Mouse (Mus musculus) T-helper 1 cell (primary cell): Measurements from ENCODE around the gene Vangl1.

Experiments
- in situ Hi-C: fragments of 300-600 bp; cut with MboI, MseI; formaldehyde crosslinking; loops from one replicate; pipeline ENCODE4 v1.15.1; 2025; ENCODE audit warnings: high pct_unique_total_duplicates

The Vangl1 gene

DNA sequence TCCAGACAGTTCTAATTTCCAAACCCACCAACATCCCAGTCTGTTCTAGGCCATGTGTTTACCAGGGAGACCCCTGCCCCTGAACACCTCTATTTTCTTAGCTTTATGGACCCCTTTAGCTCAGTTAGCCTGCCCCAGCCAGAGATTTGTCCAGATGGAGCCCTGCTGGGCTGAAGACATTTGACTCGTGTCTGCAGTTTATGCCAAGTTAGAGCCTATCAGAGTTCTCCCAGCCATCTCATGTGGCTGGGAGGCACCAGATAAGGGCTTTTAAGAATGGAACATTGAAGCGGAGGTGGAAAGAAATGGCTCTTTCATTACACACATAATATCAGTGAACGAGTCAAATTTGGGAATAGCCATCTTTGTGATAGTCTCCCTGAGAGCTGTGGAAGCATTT, 61.0 kb downstream of the Vangl1 start:
- in situ Hi-C loops: no loop called here

DNA sequence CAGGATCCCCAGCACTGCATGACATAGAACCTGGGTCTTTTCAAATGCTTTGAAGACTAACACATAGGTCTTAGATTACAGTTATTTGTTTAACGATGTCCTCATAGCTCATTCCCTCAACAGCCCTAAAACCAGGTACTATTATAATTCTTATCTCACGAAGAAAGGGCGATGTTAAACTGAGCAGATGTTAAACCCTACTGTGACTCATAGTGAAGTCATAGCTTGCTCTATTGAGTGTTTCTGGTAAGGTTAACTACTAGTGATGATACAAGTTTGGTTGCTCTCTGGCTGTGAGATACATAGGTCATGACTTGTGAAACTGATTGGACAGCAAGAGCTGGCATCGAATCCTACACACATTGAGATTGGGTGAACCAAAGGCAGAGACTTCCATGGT, 61.5 kb downstream of the Vangl1 start:
- in situ Hi-C loops: no loop called here

DNA sequence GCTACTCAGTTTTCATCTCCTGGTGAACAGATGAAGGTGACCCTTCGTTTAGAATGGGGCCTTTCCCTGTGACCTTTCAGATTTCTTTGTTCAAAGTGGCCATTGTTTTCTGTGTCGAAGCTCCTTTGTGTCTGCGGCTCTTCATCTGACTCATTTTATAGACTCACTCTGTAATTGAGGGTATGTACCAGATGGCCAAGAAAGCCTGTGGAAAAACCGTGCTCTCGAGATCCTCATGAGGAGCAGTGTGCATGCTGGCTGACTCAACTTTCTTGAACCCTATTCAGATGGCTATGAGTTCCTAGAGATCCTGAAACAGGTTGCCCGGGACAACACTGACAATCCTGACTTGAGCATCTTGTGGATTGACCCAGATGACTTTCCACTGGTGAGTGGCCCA, 62.6 kb downstream of the Vangl1 start:
- in situ Hi-C loops: no loop called here

DNA sequence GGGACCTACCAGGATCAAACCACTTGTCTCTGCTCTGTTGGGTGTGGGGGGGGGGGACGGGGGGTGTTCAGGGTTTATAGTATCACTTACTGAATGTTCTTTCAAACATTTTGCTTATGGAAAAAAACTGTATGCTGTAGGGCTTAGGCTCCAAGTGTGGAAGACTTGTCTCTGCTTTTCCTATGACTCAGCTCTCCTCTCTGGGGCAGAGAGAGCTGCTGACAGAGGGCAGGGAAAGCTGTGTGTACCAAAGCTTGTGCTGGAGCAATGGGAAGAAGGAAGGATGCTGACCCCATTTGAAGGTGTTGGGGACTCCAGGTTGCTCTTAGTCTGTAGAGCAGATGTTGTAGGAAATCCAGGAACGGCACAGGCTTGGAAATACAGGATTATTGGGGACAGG, 63.0 kb downstream of the Vangl1 start:
- in situ Hi-C loops: no loop called here

DNA sequence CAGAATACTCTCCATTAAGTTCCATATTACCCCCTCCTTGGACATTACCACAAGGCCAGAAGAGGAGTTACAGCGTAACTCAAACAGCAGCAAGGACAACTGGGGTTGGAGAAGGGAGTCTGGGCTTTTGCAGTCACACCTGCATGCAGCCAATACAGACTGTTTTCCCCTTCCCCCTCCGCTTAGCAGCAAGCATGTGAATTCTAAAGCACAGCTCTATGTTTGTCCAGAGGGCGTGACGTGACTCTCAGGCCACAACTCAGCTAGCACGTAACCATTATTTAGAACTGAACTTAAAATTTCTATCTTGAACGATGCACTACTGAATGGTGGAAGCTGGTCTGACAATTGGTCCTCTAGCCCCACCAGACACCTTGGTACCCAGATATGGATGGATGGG, 63.9 kb downstream of the Vangl1 start:
- in situ Hi-C loops: no loop called here

DNA sequence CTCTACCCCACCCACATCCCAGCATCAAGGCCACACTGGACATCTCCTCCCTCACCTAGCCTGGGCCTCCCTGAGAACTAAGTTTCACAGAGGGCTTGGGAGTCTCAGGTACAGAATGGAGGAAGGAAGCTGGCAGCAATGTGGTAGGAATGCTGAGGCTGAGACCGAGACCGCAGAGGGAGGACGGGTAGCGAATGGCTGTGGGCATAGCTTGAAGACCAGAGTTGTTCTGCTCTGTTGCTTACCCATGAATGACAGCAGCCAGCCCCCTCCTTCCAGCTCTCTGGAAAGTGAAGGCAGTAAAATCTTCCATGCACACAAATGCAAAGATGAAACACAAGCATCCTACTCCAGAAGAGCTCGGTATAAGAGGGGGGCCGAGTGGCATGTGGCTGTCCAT, 65.6 kb downstream of the Vangl1 start:
- in situ Hi-C loops: no loop called here

DNA sequence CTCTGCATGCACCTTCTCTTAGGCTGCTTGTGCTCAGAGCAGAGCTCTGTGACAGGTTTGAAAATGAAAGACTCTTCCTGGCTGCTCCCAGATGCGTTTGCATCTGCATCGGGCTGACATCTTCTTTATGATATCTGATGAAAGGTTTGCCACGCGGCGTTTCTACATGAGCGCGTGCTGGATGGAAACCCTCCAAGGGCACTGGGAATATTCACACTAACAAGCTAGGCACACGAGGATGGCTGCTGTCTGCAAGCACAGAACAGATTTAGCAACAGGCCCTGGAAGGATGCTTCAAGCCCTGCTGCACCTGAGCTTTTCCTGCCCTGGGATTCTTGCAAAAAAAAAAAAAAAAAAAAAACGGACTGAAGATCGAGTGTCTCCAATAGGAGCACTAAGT, 67.3 kb downstream of the Vangl1 start:
- in situ Hi-C loops: no loop called here

DNA sequence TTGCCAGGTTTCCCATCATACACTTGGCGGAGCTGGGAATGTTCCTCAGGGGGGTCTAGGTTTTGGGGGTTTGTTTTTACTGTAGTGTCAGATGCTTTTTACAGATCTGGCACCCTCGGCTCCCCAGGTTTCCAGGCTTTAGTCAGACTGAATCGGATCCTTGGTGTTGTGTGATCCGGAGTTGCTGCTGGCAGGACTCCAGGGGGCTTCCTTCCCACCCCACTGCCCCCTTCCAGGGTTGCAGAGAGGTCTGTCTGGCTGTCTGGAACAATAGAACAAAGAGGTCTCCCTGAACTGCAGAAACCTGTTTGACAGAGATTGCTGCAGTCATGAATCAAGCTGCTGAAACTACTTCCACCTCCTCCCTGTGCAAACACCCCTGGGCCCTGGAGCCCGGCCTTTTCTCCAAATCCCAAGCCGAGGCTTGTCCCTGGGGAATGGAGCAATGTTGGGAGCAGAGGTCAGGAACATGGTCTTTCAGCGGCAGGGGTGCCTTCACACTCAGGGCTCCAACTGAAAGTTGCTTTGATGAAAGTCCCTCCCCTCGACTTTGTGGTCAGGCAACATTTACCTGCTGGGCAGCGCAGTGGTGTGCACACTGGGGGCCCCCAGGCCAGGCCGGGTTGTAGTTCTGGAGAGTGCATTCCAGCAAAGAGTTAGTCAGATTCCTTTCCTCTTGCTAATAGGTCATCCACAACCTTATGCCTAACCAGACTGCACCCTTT, 68.9 kb downstream of the Vangl1 start:
- in situ Hi-C loops: no loop called here

DNA sequence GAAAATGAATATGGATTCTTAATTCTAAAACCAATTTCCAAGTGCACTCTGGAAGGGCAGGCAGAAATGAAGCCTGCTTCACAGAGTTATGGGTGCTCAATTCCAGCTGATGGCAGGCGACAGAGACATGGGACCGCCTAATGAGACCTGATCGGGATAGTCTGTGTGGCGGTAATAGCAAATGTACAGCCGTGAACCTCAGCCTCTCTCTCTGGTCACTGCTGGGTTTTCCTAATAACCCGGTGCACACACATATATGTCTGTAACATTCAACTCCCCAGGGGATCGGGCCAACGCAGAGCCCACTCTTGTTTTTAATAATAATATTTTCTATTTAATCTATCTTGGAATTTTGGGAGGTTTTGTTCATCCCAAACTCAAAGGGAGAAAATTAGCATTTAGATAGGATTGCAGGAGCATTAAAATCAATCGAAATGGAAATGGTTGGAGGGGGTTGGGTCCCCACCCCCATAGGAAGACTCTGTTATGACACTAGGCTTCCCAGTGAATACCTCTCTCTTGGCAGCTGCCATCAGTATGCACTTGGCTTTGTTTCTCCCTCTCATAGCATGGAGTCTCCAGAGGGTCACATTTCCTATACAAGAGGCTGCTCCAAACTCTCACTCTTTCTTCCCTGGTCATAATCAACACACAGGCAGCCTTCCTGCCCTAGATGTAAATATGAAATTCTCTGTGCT, 72.7 kb downstream of the Vangl1 start:
- in situ Hi-C loops: no loop called here

DNA sequence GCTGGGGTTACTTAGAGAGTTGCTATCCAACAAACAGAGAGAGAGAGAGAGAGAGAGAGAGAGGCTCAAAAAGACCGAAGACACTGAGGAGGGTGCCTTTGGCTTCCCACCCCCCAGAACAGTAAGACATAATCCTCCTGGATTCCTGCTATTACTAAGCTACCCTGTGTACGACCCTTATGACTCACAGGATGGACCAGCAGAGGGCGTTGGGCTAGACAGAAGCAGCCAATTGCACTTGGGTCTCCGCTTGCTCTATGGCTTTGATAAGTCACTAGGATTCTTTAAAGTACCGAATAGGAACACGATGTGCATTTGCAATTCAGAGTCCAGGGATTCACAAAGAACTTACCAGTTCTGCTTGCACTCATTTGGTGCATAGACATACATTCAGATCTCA, 74.0 kb downstream of the Vangl1 start:
- in situ Hi-C loops: no loop called here

DNA sequence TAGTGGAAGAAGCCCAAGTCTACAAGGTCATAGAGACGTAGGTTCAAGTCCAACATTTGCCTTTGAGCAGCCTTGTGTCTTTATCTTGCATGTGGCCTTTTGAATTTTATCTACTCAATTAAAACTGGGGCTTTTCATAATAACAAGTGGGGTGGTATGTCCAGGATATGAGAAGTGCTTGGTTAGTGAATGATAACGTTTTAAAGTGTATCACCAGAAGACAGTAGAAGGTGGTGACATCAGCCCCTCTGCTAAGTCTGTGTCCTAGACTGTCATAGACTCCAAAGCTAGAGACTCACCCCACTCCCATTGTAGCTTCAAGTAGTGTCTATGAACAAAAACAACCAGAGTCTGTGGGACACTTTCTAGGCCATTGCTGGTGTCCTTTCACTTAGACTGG, 76.3 kb downstream of the Vangl1 start:
- in situ Hi-C loops: no loop called here

DNA sequence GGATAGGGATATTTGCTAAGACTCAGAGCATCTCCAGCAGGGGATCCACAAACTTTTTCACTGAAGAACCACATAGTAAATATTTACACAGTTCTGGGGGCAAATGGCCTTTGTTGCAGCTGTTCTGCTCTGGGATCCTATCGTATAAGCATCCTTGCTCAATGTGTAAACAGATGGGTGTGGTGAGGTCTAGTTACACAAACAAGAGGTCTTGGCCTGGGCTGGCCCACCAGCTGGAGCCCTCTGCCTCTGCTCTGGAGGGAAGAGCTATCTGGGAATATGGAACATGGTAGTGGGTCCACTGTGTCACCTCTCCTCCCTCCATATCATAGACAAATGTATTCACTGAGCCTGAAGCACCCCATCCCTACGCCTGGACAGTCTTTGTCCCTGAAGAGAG, 77.4 kb downstream of the Vangl1 start:
- in situ Hi-C loops: no loop called here

DNA sequence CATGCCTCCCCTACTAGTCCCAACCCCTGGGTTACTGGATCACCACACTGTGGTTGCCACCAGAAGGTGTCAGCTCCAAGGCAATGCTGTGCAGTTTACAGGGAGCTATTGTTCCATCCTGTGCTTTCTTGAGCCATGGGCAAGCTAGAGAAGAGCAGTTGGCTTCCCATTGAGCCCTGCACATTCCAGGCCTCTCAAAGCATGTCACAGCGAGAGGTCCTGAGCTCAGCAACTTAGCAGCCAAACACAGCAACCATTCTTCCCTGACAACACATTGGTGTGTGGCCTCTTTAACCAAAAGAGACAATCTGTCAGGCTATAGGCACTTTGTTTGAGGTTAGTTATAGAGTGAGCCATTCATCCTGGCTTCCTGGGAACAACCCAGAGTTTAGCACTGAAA, 78.9 kb downstream of the Vangl1 start:
- in situ Hi-C loops: no loop called here

DNA sequence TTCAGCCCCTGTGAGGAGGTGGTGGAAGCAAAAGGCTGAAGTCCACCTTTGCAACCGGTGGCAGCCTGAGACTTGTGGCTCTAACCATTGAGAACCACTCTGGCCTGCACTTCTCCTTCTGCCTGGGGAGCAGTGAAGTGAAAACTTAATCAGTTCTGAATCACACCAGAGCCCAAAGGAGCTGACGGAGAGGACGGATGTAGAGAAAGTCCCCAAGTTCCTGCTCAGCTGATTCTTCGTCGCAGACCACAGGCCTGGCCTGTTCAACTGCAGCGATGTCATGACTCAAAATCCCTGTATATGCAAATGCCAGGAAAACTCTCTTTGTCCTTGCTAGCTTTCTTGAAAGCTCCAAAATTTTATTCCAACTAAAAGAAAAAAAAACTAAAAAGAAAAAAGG, 80.8 kb downstream of the Vangl1 start:
- in situ Hi-C loops: no loop called here

DNA sequence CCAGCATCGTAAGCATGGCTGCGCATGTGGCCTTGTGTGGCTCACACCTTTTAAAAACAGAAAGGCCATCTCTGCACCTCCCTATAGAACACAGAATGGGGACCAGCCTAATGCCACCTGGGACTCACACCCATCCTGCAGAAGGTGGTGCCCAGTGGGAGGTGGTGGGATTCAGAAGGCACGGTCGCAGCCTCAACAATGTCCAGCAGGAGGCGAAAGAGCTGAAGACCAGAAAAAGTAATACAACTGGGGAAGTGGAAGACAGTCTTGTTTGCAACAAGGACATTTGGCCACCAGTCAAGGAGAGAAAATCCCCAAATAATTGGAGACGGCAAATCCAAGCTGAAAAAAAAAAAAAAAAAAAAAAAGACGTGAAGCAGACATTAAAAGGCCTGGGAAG, 82.4 kb downstream of the Vangl1 start:
- in situ Hi-C loops: no loop called here

DNA sequence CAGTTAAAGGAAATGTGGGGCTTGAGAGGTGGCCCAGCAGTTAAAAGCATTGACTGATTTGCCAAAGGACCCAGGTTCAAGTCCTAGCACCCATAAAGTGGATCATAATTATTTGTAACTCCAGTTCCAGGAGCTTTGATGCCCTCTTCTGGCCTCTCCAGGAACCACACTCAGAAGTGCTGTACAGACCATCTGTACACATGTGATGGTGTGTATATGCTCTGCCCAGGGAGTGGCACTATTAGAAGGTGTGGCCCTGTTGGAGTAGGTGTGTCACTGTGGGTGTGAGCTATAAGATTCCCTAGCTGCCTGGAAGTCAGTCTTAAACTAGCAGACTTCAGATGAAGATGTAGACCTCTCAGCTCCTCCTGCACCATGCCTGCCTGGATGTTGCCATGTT, 83.5 kb downstream of the Vangl1 start:
- in situ Hi-C loops: no loop called here

DNA sequence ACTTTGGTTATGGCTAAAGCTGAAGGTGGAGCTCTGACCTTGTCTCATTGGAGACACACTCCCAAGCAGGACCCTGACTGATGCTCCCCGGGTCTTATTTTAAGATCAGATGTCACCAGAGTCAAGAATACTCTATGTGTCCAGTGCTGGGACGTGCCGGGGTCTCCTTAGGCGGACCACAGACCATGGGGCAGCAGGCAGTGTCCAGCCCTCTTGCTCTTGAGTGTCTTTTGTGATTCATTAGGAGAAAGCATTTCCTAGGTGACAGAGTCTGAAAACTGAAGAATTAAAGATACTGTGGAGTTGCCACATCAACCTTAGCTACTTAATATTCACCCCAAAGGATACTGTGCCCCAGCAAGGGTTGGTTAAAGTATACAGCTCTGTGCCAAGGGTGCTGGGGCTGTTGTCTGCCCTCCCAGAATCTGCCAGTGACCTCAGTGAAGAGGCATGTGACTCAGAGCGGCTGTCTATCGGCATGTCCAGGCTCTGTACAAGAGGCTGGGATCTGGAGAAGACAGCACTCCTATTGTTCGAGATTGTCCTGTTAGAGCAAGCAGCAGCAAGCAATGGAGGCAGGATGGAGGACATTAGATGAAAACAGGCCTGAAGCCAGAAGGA, 92.4 kb downstream of the Vangl1 start:
- in situ Hi-C loops: no loop called here

DNA sequence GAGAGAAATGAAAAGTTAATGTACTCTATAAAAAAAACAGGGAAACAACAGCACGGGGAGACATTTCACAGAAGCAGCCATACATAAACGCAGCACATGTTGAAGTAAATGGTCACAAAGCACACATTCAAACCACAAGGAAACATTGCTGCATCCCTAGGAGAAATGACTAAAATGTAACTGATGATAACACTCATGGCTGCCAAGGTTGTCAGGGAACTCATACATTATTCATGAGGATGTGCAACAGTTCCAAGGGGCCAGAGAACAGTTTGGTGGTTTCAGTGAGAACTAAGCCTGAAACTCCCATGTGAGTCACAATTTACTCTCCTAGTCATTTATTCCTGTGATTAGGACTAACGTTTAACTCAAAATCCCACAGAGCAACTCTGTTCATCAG, 96.3 kb downstream of the Vangl1 start:
- in situ Hi-C loops: no loop called here

DNA sequence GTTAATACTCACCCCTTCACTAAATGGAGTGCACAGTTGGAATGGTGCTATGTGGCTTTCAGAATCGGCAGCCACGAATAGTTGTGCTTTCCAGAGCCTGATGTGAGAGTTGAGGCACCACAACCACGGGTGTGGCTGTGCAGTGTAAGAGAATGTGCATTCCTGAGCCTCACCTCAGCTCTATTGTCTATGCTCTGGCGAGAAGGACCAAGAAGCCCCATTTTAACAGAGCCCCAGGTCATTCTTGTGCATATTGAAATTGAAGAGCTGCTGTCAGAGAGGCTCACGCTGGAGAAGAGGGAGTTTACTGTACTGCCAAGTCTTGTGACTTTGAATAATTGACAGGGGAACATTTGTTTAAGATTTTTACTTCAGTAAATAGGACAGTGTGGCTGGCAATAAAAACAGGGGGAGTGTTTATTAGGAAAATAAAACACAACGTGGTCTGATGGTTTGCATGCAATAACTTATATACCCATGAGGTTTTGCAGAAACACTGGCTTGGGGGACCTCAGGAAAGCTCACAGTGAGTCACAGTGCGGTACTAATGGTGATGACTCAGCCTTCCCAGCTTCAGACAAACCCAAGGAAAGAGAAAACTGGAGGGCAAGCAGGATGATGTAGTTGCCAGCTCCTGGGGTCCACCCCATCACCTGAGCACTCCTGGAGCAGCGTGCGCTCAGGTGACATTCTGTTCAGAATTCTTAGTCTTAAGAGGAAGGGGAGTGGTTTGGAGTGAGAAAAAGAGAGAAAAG, 100.5 kb downstream of the Vangl1 start:
- in situ Hi-C loops: no loop called here
